Mouse (Mus musculus): ENCODE results near the gene Rps17. TPM values are rescaled to one million over a fixed set of nuclear protein-coding genes. Genes with fewer than 3 reads are reported as not detected.

Rps17 gene
- total and polyA plus RNA-seq, 2 experiments from 2014 or later, result 706 to 883 TPM

DNA sequence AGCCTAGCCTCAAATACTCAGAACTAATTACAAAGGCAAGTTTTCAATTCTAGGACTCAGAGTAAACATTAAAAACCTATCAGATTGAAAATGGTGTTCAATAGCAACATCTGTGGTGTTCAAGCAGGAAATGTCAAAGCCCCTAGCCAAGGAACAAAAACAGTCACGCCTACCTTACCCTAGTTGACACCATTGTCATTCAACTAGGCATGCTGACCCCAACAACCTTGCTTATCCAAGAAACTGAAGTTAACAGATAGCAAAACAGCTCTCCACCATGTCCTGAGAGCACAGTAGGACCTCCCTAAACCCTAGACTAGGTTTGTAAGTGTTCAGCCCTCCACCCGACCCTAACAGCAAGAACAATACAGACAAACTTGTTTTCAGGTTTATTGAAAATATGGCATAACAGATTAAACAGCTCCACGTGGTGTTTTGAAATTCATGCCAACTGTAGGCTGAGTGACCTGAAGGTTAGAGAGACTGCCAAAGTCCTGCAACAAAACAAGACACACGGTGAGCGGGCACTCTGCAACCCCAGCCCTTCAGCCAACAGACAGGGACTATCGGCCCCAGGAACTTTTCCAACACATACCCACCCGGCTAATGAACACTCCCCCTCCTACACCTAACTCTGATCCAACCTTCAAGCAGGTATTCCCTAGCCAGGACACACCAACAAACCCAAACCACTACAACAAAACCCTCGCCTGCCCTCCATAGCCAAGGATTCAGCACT, 2.5 kb downstream of the Rps17 start:
- no peaks in the 10 kb centered on the region for H3K27me3 ChIP-seq (ENCODE audit: insufficient read depth, low read length)
- H3K27ac ChIP-seq (ENCODE audit: low read depth, low read length), result no peak overlapping the region
- 65% methylated on average over 8 of the region's 8 CpGs for WGBS
- H3K4me2 ChIP-seq (ENCODE audit: low read depth), result peak overlapping the region; percentile 79
- DNase-seq (no peak), ATAC-seq (no peak)
- H3K4me1 ChIP-seq (ENCODE audit: insufficient read depth), result no peaks in the 10 kb centered on the region
- no peak overlapping the region for H3K4me3 ChIP-seq (ENCODE audit: low read depth, low read length)
- peak overlapping the region; percentile 93; the same call in 1 of the 2 replicates for H3K9ac ChIP-seq
- TF ChIP-seq CTCF (IDR thresholded peaks at IDR 0.05; ENCODE audit: low read depth), result no peak
- peaks cover 29% of the 10 kb centered on the region for H3K36me3 ChIP-seq (ENCODE audit: insufficient read depth)
- H3K9me3 ChIP-seq (ENCODE audit: low read length), result no peaks in the 10 kb centered on the region

DNA sequence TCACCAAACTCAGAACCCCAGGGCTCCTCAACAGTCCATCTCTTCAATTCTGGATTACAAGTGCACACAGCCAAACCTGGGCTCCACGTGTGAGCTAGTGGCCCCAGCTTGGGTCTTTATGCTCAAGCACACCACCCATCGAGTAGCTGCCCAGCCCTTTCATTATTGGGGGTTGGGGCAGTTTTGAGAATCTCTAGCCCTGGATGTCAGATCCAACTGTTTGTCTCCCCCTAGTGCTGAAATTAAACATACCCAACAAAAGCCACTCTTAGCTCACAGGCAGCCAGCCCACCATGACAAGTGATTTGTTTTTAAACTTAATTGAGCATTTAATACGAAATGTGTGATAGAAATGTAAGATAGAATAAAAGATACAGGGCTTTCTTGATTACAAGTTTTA, 3.5 kb downstream of the Rps17 start:
- Histone ChIP-seq H3K27me3 (ENCODE audit: insufficient read depth, low read length) (no peaks in the 10 kb centered on the region), H3K27ac (ENCODE audit: low read depth, low read length) (no peak overlapping the region), H3K9ac (no peak overlapping the region), H3K9me3 (ENCODE audit: low read length) (no peaks in the 10 kb centered on the region), H3K4me1 (ENCODE audit: insufficient read depth) (no peaks in the 10 kb centered on the region), H3K36me3 (ENCODE audit: insufficient read depth) (peaks cover 29% of the 10 kb centered on the region), H3K4me3 (ENCODE audit: low read depth, low read length) (no peak overlapping the region), H3K4me2 (ENCODE audit: low read depth) (no peak overlapping the region)
- no peak for ATAC-seq
- DNase-seq, result peak; percentile 46
- TF ChIP-seq CTCF (IDR thresholded peaks at IDR 0.05; ENCODE audit: low read depth), result peak; percentile 61
- 36% methylated on average over 3 of the region's 3 CpGs for WGBS

GRCm38 (mm10) chr7:81339783-81340182, 5.3 kb downstream of the Rps17 start:
- ATAC-seq (peak; percentile 51), DNase-seq (peak; percentile 74)
- Histone ChIP-seq H3K27ac (ENCODE audit: low read depth, low read length) (no peak overlapping the region), H3K9ac (no peak overlapping the region), H3K4me3 (ENCODE audit: low read depth, low read length) (no peak overlapping the region), H3K27me3 (ENCODE audit: insufficient read depth, low read length) (no peaks in the 10 kb centered on the region), H3K9me3 (ENCODE audit: low read length) (no peaks in the 10 kb centered on the region), H3K36me3 (ENCODE audit: insufficient read depth) (peaks cover 35% of the 10 kb centered on the region), H3K4me1 (ENCODE audit: insufficient read depth) (no peaks in the 10 kb centered on the region), H3K4me2 (ENCODE audit: low read depth) (no peak overlapping the region)
- 79% methylated on average over 4 of the region's 4 CpGs for WGBS
- peak; percentile 90 for TF ChIP-seq CTCF (IDR thresholded peaks at IDR 0.05; ENCODE audit: low read depth)

DNA sequence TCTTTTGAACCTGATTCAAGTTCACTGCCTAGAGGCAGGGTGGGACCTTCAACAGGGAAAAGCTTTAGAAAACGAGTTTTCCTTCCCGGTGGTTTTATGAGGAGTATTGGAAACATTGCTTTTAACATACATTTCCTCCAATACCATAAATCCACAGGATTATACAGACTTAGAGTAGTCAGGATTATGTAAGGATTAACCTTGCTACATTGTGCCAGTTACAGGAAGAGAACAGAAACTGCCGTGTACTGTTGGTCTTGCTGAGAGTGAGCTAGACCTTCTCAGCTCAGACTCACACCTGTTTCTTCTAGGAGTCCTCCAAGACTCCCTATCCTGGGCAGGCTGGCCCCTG, 6.6 kb downstream of the Rps17 start:
- DNase-seq (no peak), ATAC-seq (no peak)
- TF ChIP-seq CTCF (IDR thresholded peaks at IDR 0.05; ENCODE audit: low read depth), result no peak
- Histone ChIP-seq H3K4me2 (ENCODE audit: low read depth) (no peak overlapping the region), H3K4me3 (ENCODE audit: low read depth, low read length) (no peak overlapping the region), H3K27ac (ENCODE audit: low read depth, low read length) (no peak overlapping the region), H3K36me3 (ENCODE audit: insufficient read depth) (peaks cover 39% of the 10 kb centered on the region), H3K9ac (no peak overlapping the region), H3K4me1 (ENCODE audit: insufficient read depth) (no peaks in the 10 kb centered on the region), H3K27me3 (ENCODE audit: insufficient read depth, low read length) (no peaks in the 10 kb centered on the region), H3K9me3 (ENCODE audit: low read length) (no peaks in the 10 kb centered on the region)
- 86% methylated on average over 3 of the region's 3 CpGs for WGBS

- no peak overlapping the region for H3K4me2 ChIP-seq (ENCODE audit: low read depth)
- no peak for TF ChIP-seq CTCF (IDR thresholded peaks at IDR 0.05; ENCODE audit: low read depth)
- H3K4me3 ChIP-seq (ENCODE audit: low read depth, low read length), result no peak overlapping the region
- peaks cover 44% of the 10 kb centered on the region for H3K36me3 ChIP-seq (ENCODE audit: insufficient read depth)
- no peaks in the 10 kb centered on the region for H3K9me3 ChIP-seq (ENCODE audit: low read length)
- ATAC-seq, result no peak
- 96% methylated on average over 21 of the region's 21 CpGs for WGBS
- H3K9ac ChIP-seq, result no peak overlapping the region
- H3K4me1 ChIP-seq (ENCODE audit: insufficient read depth), result no peaks in the 10 kb centered on the region
- no peak for DNase-seq
- H3K27me3 ChIP-seq (ENCODE audit: insufficient read depth, low read length), result no peaks in the 10 kb centered on the region
- no peak overlapping the region for H3K27ac ChIP-seq (ENCODE audit: low read depth, low read length)
Observed at GRCm38 (mm10) chr7:81337785-81338521, 7.1 kb downstream of the Rps17 start.

GRCm38 (mm10) chr7:81336432-81336786, 8.6 kb downstream of the Rps17 start:
- WGBS, result 41% methylated on average over 8 of the region's 8 CpGs
- no peak overlapping the region for H3K27ac ChIP-seq (ENCODE audit: low read depth, low read length)
- peak; percentile 62 for TF ChIP-seq CTCF (IDR thresholded peaks at IDR 0.05; ENCODE audit: low read depth)

More at GRCm38 (mm10) chr7:81336432-81336786, 8.6 kb downstream of the Rps17 start:
- H3K4me1 ChIP-seq (ENCODE audit: insufficient read depth), result no peaks in the 10 kb centered on the region
- peaks cover 47% of the 10 kb centered on the region for H3K36me3 ChIP-seq (ENCODE audit: insufficient read depth)
- DNase-seq, result peak; percentile 61
- H3K27me3 ChIP-seq (ENCODE audit: insufficient read depth, low read length), result no peaks in the 10 kb centered on the region
- ATAC-seq, result peak; percentile 30; the same call in 1 of the 2 replicates
- H3K4me3 ChIP-seq (ENCODE audit: low read depth, low read length), result no peak overlapping the region
- no peak overlapping the region for H3K4me2 ChIP-seq (ENCODE audit: low read depth)
- H3K9ac ChIP-seq, result no peak overlapping the region
- H3K9me3 ChIP-seq (ENCODE audit: low read length), result no peaks in the 10 kb centered on the region

All from forebrain, postnatal 0 days (tissue).